Mouse (Mus musculus) MEL (cell line): ENCODE measurements at regions not wholly inside any gene's neighbourhood (a gene's known extent, or its start where the extent isn't known, plus 50 kb on each side); places are given as distances from the start of the nearest gene placed in this dataset.

ENCODE experiments used
- CTCF ChIP-seq, 3 experiments: IDR thresholded peaks in 2 of 3; conservative IDR thresholded peaks in 1 of 3; 2 replicates each; pipeline ENCODE4 v1.5.1; 2011 to 2012; ENCODE audit warnings: low read length in 3 of 3, low read depth in 2 of 3, mild to moderate bottlenecking in 2 of 3, improper control_type of control experiment in 1 of 3, inconsistent platforms in 1 of 3, mixed read lengths in 1 of 3, moderate library complexity in 1 of 3; ENCODE audit not compliant: control insufficient read depth in 1 of 3, insufficient read depth in 1 of 3, poor library complexity in 1 of 3, severe bottlenecking in 1 of 3
- NRF1 ChIP-seq: IDR thresholded peaks from 2 replicates; pipeline ENCODE4 v1.6.1; 2014; ENCODE audit warnings: low read depth, mild to moderate bottlenecking, inconsistent platforms, low read length, improper control_type of control experiment, moderate library complexity; ENCODE audit not compliant: poor library complexity, insufficient read depth, severe bottlenecking

DNA sequence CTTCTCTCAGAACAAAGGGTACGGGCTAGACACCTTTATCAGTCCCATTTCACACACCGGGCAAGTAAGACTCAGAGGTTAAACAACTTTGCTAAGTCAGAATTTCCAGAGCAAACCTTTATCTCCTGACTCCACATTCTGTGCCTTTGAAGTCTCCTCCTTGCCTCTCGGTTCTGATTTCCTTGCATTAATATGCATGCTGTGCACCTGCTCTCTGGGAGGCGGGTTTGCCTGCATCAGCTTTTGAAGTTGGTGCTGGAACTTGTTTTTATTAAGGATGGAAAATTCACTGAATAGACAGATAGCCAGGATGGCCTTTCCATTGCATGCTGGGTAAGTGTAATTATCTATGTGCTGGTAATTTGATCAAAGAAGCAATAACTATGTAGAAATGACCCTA, 84.2 kb upstream of the Gm16223 start:
- no peak for TF ChIP-seq CTCF (IDR thresholded peaks at IDR 0.05 in 2 of 3, conservative IDR thresholded peaks at IDR 0.05 in 1 of 3; ENCODE audit: control insufficient read depth in 1 of 3, insufficient read depth in 1 of 3, low read depth in 2 of 3, low read length in 3 of 3, poor library complexity in 1 of 3, severe bottlenecking in 1 of 3)
- TF ChIP-seq NRF1 = no peak
